In the genomic region with DNA sequence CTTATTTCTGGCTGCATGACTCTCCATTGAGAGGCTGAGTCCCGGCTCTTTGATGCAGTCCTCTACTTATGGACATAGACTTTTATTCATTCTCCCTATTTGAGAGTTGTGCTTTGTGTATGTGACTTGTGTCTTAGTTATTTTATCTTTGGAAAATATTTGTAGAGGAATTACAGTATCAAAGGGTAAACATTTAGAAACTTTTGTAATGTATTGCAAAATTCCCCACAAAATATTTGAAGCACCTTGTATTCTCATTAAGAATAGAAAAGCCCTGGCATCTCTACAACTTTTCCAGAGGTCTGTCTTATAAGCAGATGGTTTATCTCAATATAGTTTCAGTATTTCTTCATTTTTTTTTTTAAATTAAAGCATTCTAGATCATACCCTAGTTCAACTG, we compare ENCODE assay signal across 30 mouse cellular contexts. TPM values are rescaled to one million over a fixed set of nuclear protein-coding genes. Genes with fewer than 3 reads are reported as not detected.
"Had no signal": no experiment of that assay in that cellular context is flagged by ENCODE, and none has a peak within 500 bp of the region (broad histone marks: within the 10 kb centered on the region; RNA-seq: fewer than 3 reads in every experiment).

No protein-coding gene starts in this region.

- H3K27ac ChIP-seq: left cerebral cortex, adult 2 months; limb, embryonic 10.5 days; limb, embryonic 12.5 days; limb, embryonic 13.5 days; limb, embryonic 15.5 days; liver, embryonic 12.5 days; liver, embryonic 13.5 days; liver, embryonic 14.5 days; liver, embryonic 15.5 days; lung, embryonic 15.5 days; macrophage; midbrain, embryonic 10.5 days; midbrain, embryonic 12.5 days; midbrain, embryonic 13.5 days; midbrain, embryonic 15.5 days; neural tube, embryonic 12.5 days had no signal

- DNase-seq: left cerebral cortex, postnatal 4 days; liver; liver, embryonic 13.5 days; liver, postnatal 0 days; lung, embryonic 14.5 days; lung, postnatal 10 days; lung, postnatal 14 days; lung, postnatal 36 days; lung, postnatal 4 days; midbrain, embryonic 14.5 days had no signal

- H3K4me1 ChIP-seq: limb, embryonic 12.5 days; limb, embryonic 13.5 days; limb, embryonic 15.5 days; liver, embryonic 12.5 days; liver, embryonic 13.5 days; liver, embryonic 15.5 days; megakaryocyte, embryonic 14.5 days; midbrain, embryonic 10.5 days; midbrain, embryonic 12.5 days; midbrain, embryonic 13.5 days; midbrain, embryonic 15.5 days; neural tube, embryonic 12.5 days had no signal

- H3K4me3 ChIP-seq: left cerebral cortex, adult 2 months; limb, embryonic 10.5 days; limb, embryonic 12.5 days; limb, embryonic 13.5 days; limb, embryonic 15.5 days; liver, embryonic 12.5 days; liver, embryonic 13.5 days; liver, embryonic 15.5 days; lung, embryonic 15.5 days; megakaryocyte, embryonic 14.5 days; midbrain, embryonic 10.5 days; midbrain, embryonic 12.5 days; midbrain, embryonic 13.5 days; midbrain, embryonic 15.5 days; myocyte; neural tube, embryonic 12.5 days had no signal

- H3K4me2 ChIP-seq: limb, embryonic 12.5 days; limb, embryonic 13.5 days; limb, embryonic 15.5 days; liver, embryonic 12.5 days; liver, embryonic 13.5 days; liver, embryonic 15.5 days; lung, embryonic 14.5 days; lung, embryonic 15.5 days; midbrain, embryonic 11.5 days; midbrain, embryonic 12.5 days; midbrain, embryonic 13.5 days; midbrain, embryonic 15.5 days; neural tube, embryonic 12.5 days had no signal

- H3K9ac ChIP-seq: limb, embryonic 12.5 days; limb, embryonic 13.5 days; limb, embryonic 15.5 days; liver, embryonic 12.5 days; liver, embryonic 13.5 days; liver, embryonic 14.5 days; liver, embryonic 15.5 days; liver, postnatal 0 days; lung, embryonic 14.5 days; lung, embryonic 15.5 days; midbrain, embryonic 12.5 days; midbrain, embryonic 13.5 days; midbrain, embryonic 15.5 days; neural tube, embryonic 12.5 days had no signal

- H3K27me3 ChIP-seq: limb, embryonic 12.5 days; limb, embryonic 13.5 days; limb, embryonic 15.5 days; liver, embryonic 12.5 days; liver, embryonic 13.5 days; liver, embryonic 15.5 days; lung, embryonic 15.5 days; megakaryocyte, embryonic 14.5 days; midbrain, embryonic 12.5 days; midbrain, embryonic 13.5 days; midbrain, embryonic 15.5 days; neural tube, embryonic 12.5 days had no signal

- ATAC-seq: liver, embryonic 12.5 days; liver, postnatal 0 days; midbrain, embryonic 13.5 days; midbrain, embryonic 15.5 days; midbrain, embryonic 16.5 days had no signal

- H3K9me3 ChIP-seq: limb, embryonic 10.5 days; limb, embryonic 12.5 days; limb, embryonic 13.5 days; limb, embryonic 15.5 days; liver, embryonic 12.5 days; liver, embryonic 13.5 days; liver, embryonic 15.5 days; lung, embryonic 15.5 days; megakaryocyte, embryonic 14.5 days; midbrain, embryonic 10.5 days; midbrain, embryonic 12.5 days; midbrain, embryonic 13.5 days; midbrain, embryonic 15.5 days; neural tube, embryonic 12.5 days had no signal

- H3K36me3 ChIP-seq: limb, embryonic 10.5 days; limb, embryonic 12.5 days; limb, embryonic 13.5 days; liver, embryonic 12.5 days; liver, embryonic 13.5 days; liver, embryonic 15.5 days; lung, embryonic 15.5 days; midbrain, embryonic 10.5 days; midbrain, embryonic 12.5 days; midbrain, embryonic 13.5 days; midbrain, embryonic 15.5 days; neural tube, embryonic 12.5 days had no signal

RNA-seq across cellular contexts. Expression of gene Arhgef26, which starts 44.7 kb away (rescaled TPM):
- total RNA-seq: megakaryocyte progenitor cell, adult 5-6 weeks had no signal
- polyA plus RNA-seq: macrophage had no signal
